Mouse (Mus musculus): Measurements from ENCODE around the gene Slx4ip.

DNA sequence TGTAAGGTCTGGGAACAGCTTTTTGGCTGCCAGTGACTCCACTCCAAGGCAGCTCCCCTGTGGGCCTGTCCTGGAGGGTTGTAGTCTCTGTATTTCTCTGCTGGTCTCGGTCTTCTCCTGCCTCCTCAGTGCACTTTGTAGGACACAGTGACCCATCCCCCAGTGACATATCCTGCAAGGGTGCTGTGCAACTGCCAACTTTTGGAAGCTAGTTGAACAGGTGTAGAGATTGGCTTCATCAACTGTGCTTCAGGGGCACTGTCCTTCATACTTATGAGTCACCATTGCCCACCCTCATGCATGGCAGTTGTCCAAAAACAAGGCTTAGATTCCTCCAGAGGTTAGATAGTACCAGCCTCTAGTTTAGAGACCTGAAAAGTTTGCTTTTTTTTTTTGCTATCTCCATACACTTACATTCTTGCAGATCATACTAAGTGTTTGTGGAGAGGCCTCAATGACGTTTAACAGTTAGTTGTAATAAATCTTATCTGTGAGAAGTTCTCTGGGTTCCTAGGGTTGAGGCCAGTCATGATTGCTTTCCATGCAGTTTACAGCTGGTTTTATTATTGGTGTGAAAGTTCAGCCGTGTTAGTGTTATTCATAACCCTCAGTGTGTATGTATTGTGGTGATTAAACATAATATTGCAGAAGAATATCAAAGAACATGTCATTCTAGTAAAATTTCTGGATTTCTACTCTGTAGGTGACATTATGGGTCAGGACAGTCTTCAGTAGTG, 29.4 kb downstream of the Slx4ip start:
- TF ChIP-seq CTCF (IDR thresholded peaks at IDR 0.05; ENCODE audit: low read depth, low read length): no peak
- no peak for TF ChIP-seq EP300 (IDR thresholded peaks at IDR 0.05; ENCODE audit: insufficient read depth, low read depth, low read length)
- TF ChIP-seq POLR2A (IDR thresholded peaks at IDR 0.05; ENCODE audit: insufficient read depth, low read length): no peak
